Mouse (Mus musculus) heart, postnatal 0 days (tissue): ENCODE measurements at regions not wholly inside any gene's neighbourhood (a gene's known extent, or its start where the extent isn't known, plus 50 kb on each side); places are given as distances from the start of the nearest gene placed in this dataset.

Experiments used
- CTCF ChIP-seq: IDR thresholded peaks from 2 replicates; pipeline ENCODE4 v1.5.1; 2016; ENCODE audit warnings: antibody characterized with exemption, control low read depth, low read depth
- EP300 ChIP-seq: IDR thresholded peaks from 2 replicates; pipeline ENCODE4 v1.6.1; 2016; ENCODE audit warnings: antibody characterized with exemption, low read depth

- TF ChIP-seq CTCF: no peak
- no peak for TF ChIP-seq EP300
These were observed 181.6 kb upstream of the Rasgrp1 start for GRCm38 (mm10) chr2:117524437-117524836.
